Mouse (Mus musculus) 416B (cell line): ENCODE measurements around the gene Smagp.

Experiments used
- DNase-seq: peaks from one replicate; pipeline ENCODE4 v3.0.0; 2011; ENCODE audit warnings: low read depth

The Smagp gene

GRCm38 (mm10) chr15:100665411-100666218, 28.9 kb upstream of the Smagp start:
- peak; percentile 46 for DNase-seq

- DNase-seq = peak; percentile 87
These were observed 28.1 kb upstream of the Smagp start for GRCm38 (mm10) chr15:100664813-100665274.

GRCm38 (mm10) chr15:100660805-100661204, 24.1 kb upstream of the Smagp start:
- DNase-seq = no peak

GRCm38 (mm10) chr15:100660306-100660705, 23.6 kb upstream of the Smagp start:
- no peak for DNase-seq

GRCm38 (mm10) chr15:100655201-100655600, 18.5 kb upstream of the Smagp start:
- no peak for DNase-seq

- no peak for DNase-seq
These were observed 17.5 kb upstream of the Smagp start for GRCm38 (mm10) chr15:100654271-100654670.

- DNase-seq = no peak
These were observed 14.9 kb upstream of the Smagp start for GRCm38 (mm10) chr15:100651610-100652009.

- no peak for DNase-seq
These were observed 13.4 kb upstream of the Smagp start for GRCm38 (mm10) chr15:100650111-100650510.

GRCm38 (mm10) chr15:100646161-100646560, 9.4 kb upstream of the Smagp start:
- DNase-seq = no peak

- peak; percentile 70 for DNase-seq
These were observed 5.7 kb upstream of the Smagp start for GRCm38 (mm10) chr15:100642451-100642850.

GRCm38 (mm10) chr15:100641226-100641810, 4.6 kb upstream of the Smagp start:
- no peak for DNase-seq

GRCm38 (mm10) chr15:100639972-100640750, 3.4 kb upstream of the Smagp start:
- DNase-seq = no peak

- DNase-seq = peak; percentile 64
These were observed 921 bp upstream of the Smagp start for GRCm38 (mm10) chr15:100637661-100638060.

- no peak for DNase-seq
These were observed 692 bp downstream of the Smagp start for GRCm38 (mm10) chr15:100635851-100636645.

- DNase-seq = no peak
These were observed 1.5 kb downstream of the Smagp start for GRCm38 (mm10) chr15:100635239-100635638.

- DNase-seq = no peak
These were observed 3.4 kb downstream of the Smagp start for GRCm38 (mm10) chr15:100633341-100633740.

- DNase-seq = no peak
These were observed 4.4 kb downstream of the Smagp start for GRCm38 (mm10) chr15:100632323-100632722.

- peak; percentile 80 for DNase-seq
These were observed 5.1 kb downstream of the Smagp start for GRCm38 (mm10) chr15:100631454-100632170.

GRCm38 (mm10) chr15:100630126-100630525, 6.6 kb downstream of the Smagp start:
- DNase-seq = no peak

- no peak for DNase-seq
These were observed 7.9 kb downstream of the Smagp start for GRCm38 (mm10) chr15:100628797-100629196.

- no peak for DNase-seq
These were observed 8.9 kb downstream of the Smagp start for GRCm38 (mm10) chr15:100627774-100628370.
